Mouse (Mus musculus): Measurements from ENCODE around the gene Mapk12. TPM values are rescaled to one million over a fixed set of nuclear protein-coding genes. Genes with fewer than 3 reads are reported as not detected.

The Mapk12 gene
- polyA plus RNA-seq, 1 experiment from 2014 or later = 7.5 TPM

DNA sequence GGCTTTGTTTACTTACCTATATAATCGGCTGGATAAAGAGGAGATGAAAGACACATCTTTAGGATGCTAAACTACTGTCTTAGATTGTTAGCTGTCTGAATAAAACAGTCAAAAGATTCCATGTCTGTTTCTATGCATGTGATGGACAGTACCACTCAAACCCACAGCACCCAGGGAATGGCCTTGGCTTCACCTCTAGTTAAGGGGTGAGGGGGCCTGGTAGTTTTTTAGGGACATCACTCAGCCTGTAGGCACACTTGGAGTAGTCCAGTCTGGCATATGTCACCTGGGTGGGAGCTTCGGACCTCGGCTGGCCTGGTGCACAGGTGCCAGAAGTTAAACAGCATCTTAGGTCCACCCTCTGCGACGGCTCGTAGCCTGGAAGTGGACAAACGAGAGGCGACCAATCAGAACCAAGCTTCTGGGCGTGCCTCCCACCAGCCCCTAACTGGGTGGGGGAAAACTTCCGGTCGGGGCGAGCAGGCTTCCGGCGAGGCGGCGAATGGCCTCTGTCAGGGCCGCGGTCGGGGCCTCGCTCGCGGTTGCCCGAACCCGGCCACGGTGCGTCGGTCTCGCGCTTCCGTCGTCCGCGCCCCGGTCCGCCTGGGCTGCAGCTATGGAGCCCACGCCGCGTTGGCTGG lies 51.8 kb downstream of the Mapk12 start, which contains the start of gene Selenoo:
Selenoo (plus strand) TSS at position 478 of the 641 bp plus-strand sequence.
- 2% methylated on average over 38 of the region's 38 CpGs for WGBS
- Histone ChIP-seq H3K4me1 (peaks cover 18% of the 10 kb centered on the region), H3K27me3 (no peaks in the 10 kb centered on the region), H3K9ac (peak within 1 kb of the TSS; percentile 92), H3K9me3 (no peaks in the 10 kb centered on the region), H3K36me3 (peaks cover 56% of the 10 kb centered on the region), H3K27ac (peak within 1 kb of the TSS; percentile 70), H3K4me3 (peak within 1 kb of the TSS; percentile 89), H3K4me2 (replicated peaks) (peak within 1 kb of the TSS; percentile 98)
- ATAC-seq (ENCODE audit: insufficient number of reproducible peaks, insufficient read depth, low FRiP score, low TSS enrichment) = peak; percentile 86

DNA sequence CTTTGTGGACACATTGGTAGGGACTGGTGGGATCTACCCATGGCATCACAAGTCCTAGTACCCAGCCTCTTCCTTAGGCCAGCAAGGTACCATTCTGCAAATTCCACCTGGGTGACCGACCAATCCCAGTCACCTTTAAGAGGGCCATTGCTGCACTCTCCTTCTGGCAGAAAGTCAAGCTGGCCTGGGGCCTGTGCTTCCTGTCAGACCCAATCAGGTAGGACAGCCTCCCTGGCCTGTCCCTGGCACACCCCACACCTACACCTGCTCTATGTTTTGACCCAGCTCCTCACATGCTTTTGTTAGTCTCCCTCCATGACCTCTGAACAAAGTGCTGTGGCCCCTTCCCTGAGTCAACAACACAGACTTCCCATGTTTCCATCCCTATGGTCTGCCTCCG lies 55.7 kb downstream of the Mapk12 start:
- H3K4me1 ChIP-seq = peaks cover 9% of the 10 kb centered on the region
- 93% methylated on average over 2 of the region's 2 CpGs for WGBS
- H3K9me3 ChIP-seq = no peaks in the 10 kb centered on the region
- no peak overlapping the region for H3K4me3 ChIP-seq
- H3K36me3 ChIP-seq = peaks cover 60% of the 10 kb centered on the region
- H3K4me2 ChIP-seq (replicated peaks) = no peak overlapping the region
- no peak for ATAC-seq (ENCODE audit: insufficient number of reproducible peaks, insufficient read depth, low FRiP score, low TSS enrichment)
- no peak overlapping the region for H3K27ac ChIP-seq
- H3K27me3 ChIP-seq = no peaks in the 10 kb centered on the region
- no peak overlapping the region for H3K9ac ChIP-seq

DNA sequence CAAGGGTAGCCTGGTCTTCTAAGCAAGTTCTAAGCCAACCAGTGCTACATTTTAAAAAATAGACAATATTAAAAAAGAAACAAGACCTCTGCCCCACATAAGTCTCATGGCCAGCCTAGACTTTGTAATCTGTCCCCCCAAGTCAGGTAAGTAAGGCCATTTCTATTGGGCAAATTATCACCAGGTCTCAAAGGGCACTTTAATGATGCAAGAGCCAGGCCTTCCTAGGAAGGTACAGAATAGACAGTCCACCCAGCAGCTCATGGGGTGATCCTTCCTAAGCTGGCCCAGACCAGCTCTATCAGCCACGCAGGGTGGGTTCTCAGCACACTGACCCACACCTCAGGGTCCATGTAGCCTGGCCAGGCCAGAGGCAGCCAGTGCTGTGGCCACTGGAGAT lies 56.6 kb downstream of the Mapk12 start:
- Histone ChIP-seq H3K4me3 (no peak overlapping the region), H3K27ac (no peak overlapping the region), H3K36me3 (peaks cover 60% of the 10 kb centered on the region), H3K9me3 (no peaks in the 10 kb centered on the region), H3K9ac (no peak overlapping the region), H3K27me3 (no peaks in the 10 kb centered on the region), H3K4me1 (peaks cover 6% of the 10 kb centered on the region; the same call in 1 of the 2 replicates), H3K4me2 (replicated peaks) (no peak overlapping the region)
- no peak for ATAC-seq (ENCODE audit: insufficient number of reproducible peaks, insufficient read depth, low FRiP score, low TSS enrichment)
- 90% methylated on average over 1 of the region's 1 CpGs for WGBS

Small RNA genes lying within 50 kb of the gene (microRNA-seq; reads per million reads assigned to microRNA genes)
- gene Mir6958 (3.3 reads per million, percentile 15 among the genes with 10 or more reads in this experiment), gene Mir7118 (not detected)

Other genes with a start within 250 kb of the Mapk12 start
- gene Ttll8, start 186.3 kb downstream of the Mapk12 start, polyA plus RNA-seq (2016; fragmentation: Nextera tagmentation; extraction: Ambion mirVana) = not detected in 2 replicates
- 0.59 and 1.1 TPM in 2 replicates for gene Mlc1, start 161.7 kb downstream of the Mapk12 start, polyA plus RNA-seq (2016; fragmentation: Nextera tagmentation; extraction: Ambion mirVana)
- 0.38 TPM in 1 of 2 replicates, not detected in the other for gene Mov10l1, start 157.8 kb downstream of the Mapk12 start, polyA plus RNA-seq (2016; fragmentation: Nextera tagmentation; extraction: Ambion mirVana)
- 0.45 and 0.46 TPM in 2 replicates for gene Panx2, start 81.0 kb downstream of the Mapk12 start, polyA plus RNA-seq (2016; fragmentation: Nextera tagmentation; extraction: Ambion mirVana)
- 49.1 and 50.9 TPM in 2 replicates for gene Trabd, start 65.6 kb downstream of the Mapk12 start, polyA plus RNA-seq (2016; fragmentation: Nextera tagmentation; extraction: Ambion mirVana)
- gene Selenoo, start 51.6 kb downstream of the Mapk12 start, polyA plus RNA-seq (2016; fragmentation: Nextera tagmentation; extraction: Ambion mirVana) = 21.0 and 22.3 TPM in 2 replicates
- 20.7 and 23.8 TPM in 2 replicates for gene Tubgcp6, start 17.6 kb downstream of the Mapk12 start, polyA plus RNA-seq (2016; fragmentation: Nextera tagmentation; extraction: Ambion mirVana)
- gene Hdac10, start 12.0 kb downstream of the Mapk12 start, polyA plus RNA-seq (2016; fragmentation: Nextera tagmentation; extraction: Ambion mirVana) = 20.1 and 21.6 TPM in 2 replicates
- gene Mapk11, start 8.9 kb upstream of the Mapk12 start, polyA plus RNA-seq (2016; fragmentation: Nextera tagmentation; extraction: Ambion mirVana) = 14.0 and 16.4 TPM in 2 replicates
- 169 and 182 TPM in 2 replicates for gene Plxnb2, start 40.1 kb upstream of the Mapk12 start, polyA plus RNA-seq (2016; fragmentation: Nextera tagmentation; extraction: Ambion mirVana)
- gene Dennd6b, start 55.8 kb upstream of the Mapk12 start, polyA plus RNA-seq (2016; fragmentation: Nextera tagmentation; extraction: Ambion mirVana) = 30.2 and 30.3 TPM in 2 replicates
- gene Ppp6r2, start 70.8 kb upstream of the Mapk12 start, polyA plus RNA-seq (2016; fragmentation: Nextera tagmentation; extraction: Ambion mirVana) = 38.9 and 41.9 TPM in 2 replicates
- gene Sbf1, start 174.6 kb upstream of the Mapk12 start, polyA plus RNA-seq (2016; fragmentation: Nextera tagmentation; extraction: Ambion mirVana) = 60.9 and 61.6 TPM in 2 replicates
- 0.18 TPM in 1 of 2 replicates, not detected in the other for gene Adm2, start 182.0 kb upstream of the Mapk12 start, polyA plus RNA-seq (2016; fragmentation: Nextera tagmentation; extraction: Ambion mirVana)
- not detected in 2 replicates for gene Miox, start 193.7 kb upstream of the Mapk12 start, polyA plus RNA-seq (2016; fragmentation: Nextera tagmentation; extraction: Ambion mirVana)
- 54.5 and 58.8 TPM in 2 replicates for gene Lmf2, start 215.0 kb upstream of the Mapk12 start, polyA plus RNA-seq (2016; fragmentation: Nextera tagmentation; extraction: Ambion mirVana)
- gene Ncaph2, start 215.0 kb upstream of the Mapk12 start, polyA plus RNA-seq (2016; fragmentation: Nextera tagmentation; extraction: Ambion mirVana) = 171 and 177 TPM in 2 replicates
- 5.5 and 6.2 TPM in 2 replicates for gene Sco2, start 233.1 kb upstream of the Mapk12 start, polyA plus RNA-seq (2016; fragmentation: Nextera tagmentation; extraction: Ambion mirVana)
- 1.2 and 1.5 TPM in 2 replicates for gene Tymp, start 236.3 kb upstream of the Mapk12 start, polyA plus RNA-seq (2016; fragmentation: Nextera tagmentation; extraction: Ambion mirVana)
- gene Odf3b, start 238.6 kb upstream of the Mapk12 start, polyA plus RNA-seq (2016; fragmentation: Nextera tagmentation; extraction: Ambion mirVana) = 0.27 and 0.51 TPM in 2 replicates
- gene Klhdc7b, start 244.2 kb upstream of the Mapk12 start, polyA plus RNA-seq (2016; fragmentation: Nextera tagmentation; extraction: Ambion mirVana) = 0.11 TPM in 1 of 2 replicates, not detected in the other

All from embryonic facial prominence, embryonic 12.5 days (tissue).